Mouse (Mus musculus): Measurements from ENCODE around the gene Gm27027. TPM values are rescaled to one million over a fixed set of nuclear protein-coding genes. Genes with fewer than 3 reads are reported as not detected.

Gene Gm27027
- polyA plus RNA-seq (2017; shearing (Covaris generic)), result not detected

GRCm38 (mm10) chr2:93996254-93996653 is at the start of gene Gm27027:
Gene Gm27027 (minus strand): TSS chr2:93996354.

DNA sequence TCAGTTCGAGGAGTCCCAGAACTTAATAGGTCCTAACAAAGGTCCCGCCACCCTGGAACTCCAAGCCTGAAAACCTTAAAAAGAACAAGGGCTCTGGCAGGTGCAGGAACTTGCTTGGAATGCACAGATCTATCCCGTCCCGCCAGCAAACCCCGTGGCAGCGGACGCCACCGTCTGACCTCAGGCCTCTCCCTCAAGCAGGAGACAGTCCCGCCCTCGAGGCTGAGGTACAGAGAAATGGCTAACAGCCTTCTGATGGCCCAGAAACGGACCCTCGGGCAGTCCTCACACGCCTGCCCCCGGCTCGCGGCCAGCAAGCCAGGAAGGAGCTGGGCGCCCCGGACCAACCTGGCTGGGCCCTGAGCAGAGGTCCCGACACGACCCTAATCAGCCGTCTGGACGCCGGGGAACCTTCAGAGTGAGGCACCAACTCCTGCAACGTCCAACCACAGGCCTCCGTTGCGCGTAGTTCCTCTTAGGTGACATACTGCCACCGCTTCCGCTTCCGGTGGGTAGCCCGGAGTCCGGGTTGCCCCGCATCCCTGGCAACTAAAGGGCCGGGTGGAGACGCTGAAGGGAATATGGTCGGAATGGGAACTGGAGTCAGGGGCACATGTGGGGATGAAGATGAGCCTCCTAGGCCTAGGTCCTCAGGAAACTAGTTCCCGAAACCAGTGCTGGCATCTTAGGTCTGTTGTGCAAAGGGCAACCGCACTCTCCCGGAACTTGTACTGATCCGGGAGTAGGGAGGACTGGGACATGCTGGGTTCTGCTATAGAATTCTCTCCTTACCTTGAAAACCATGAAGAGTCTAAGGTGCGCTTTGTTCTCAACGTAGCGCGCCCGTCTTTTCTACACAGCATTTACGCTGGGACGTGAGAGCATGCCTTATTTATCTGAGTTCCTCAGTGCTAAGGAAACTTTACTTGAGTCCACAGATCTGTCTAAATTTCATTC is 14.5 kb upstream of the Gm27027 start, which contains the start of gene Alkbh3:
Gene Alkbh3, minus strand, starts transcription at position 473 of the 957 bp plus-strand sequence.

GRCm38 (mm10) chr2:93956908-93957784 is 39.0 kb downstream of the Gm27027 start, which contains the start of gene Gm13889:
Gene Gm13889 (minus strand): TSS chr2:93957201.

Other genes starting within 250 kb of the Gm27027 start
- gene Ext2, start 173.8 kb downstream of the Gm27027 start, polyA plus RNA-seq (2017; shearing (Covaris generic)), result 30.2 TPM
- 12.3 TPM for gene Accs, start 146.4 kb downstream of the Gm27027 start, polyA plus RNA-seq (2017; shearing (Covaris generic))
- gene Accsl, start 127.2 kb downstream of the Gm27027 start, polyA plus RNA-seq (2017; shearing (Covaris generic)), result not detected
- not detected for gene Gm13889, start 39.2 kb downstream of the Gm27027 start, polyA plus RNA-seq (2017; shearing (Covaris generic))
- 68.8 TPM for gene Alkbh3, start 14.5 kb upstream of the Gm27027 start, polyA plus RNA-seq (2017; shearing (Covaris generic))
- gene Hsd17b12, start 161.6 kb upstream of the Gm27027 start, polyA plus RNA-seq (2017; shearing (Covaris generic)), result 56.0 TPM

Measured in activated CD4-positive, CD25-positive, alpha-beta regulatory T cell, adult 9 weeks (primary cell).